Mouse (Mus musculus): Measurements from ENCODE around the gene Cnnm1.
"Not testable (repeated sequence)": the region's sequence is repeated elsewhere in the genome, so short reads cannot be mapped to it uniquely, and the experiment has no call there.

Cnnm1 gene

DNA sequence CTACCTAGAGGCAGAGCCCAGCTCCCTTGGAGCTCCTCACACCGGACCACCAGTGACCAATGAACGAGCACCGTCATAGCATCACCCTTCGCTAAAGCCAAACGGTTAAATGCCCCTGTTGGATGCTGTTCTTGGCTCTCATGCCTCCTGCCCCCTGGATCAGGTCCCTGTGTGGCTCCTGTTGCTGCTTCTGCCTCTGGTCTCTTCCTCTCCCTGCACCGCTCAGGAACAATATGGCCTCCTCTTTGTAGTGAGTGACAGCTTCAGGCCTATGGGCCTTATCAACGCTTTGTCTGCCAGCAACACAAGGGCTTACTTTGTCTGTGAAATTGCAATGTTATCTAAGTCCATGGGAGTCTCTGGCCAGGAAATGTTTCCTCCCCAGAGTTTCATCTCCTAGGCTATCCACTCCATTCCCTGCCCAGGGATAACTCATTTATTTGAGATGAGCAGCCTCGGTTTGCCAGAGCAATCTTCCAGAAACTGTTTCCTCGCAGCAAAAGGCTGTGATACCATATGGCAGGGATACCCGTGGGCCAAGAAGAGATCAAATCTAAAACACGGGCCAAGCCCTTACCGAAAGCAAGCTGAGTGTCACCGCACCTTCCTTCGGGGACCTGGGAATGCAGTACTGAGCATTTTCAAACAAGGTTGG lies 25.5 kb downstream of the Cnnm1 start:
- DNase-seq (ENCODE audit: low read depth), result no peak

DNA sequence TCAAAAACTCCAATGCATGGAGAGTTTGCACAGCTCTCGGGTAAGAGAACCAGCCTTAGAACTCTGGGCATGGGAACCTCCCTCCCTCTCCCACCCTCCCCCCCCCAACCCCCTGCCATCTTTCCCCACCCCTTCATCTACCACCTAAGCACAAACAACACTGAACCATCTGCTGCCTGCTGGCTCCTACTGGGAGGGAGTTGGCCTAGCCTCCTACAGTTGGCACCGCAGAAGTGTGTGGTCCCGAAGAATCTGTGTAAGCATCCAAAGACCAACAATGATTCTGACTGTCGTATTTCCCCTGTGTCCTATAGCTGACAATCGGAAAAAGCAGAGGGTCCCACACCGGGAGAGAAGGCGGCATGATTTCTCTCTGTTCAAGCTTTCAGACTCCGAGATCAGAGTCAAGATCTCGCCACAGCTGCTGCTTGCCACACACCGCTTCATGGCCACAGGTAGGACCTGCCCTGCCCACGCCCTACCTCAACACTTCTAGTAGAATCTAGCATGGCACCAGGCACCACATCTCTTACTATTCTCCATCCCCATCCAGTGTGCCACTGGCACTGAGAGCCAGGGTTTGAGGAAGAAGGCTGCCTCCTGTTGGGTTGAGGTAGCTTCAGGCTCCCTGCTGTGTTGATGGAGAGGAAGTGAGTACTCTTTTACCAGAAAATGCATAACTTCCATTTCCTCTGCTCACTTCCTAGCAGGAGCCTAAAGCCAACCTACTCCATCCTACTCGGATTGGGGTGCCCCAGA lies 27.9 kb downstream of the Cnnm1 start:
- no peak for DNase-seq (ENCODE audit: low read depth)

DNA sequence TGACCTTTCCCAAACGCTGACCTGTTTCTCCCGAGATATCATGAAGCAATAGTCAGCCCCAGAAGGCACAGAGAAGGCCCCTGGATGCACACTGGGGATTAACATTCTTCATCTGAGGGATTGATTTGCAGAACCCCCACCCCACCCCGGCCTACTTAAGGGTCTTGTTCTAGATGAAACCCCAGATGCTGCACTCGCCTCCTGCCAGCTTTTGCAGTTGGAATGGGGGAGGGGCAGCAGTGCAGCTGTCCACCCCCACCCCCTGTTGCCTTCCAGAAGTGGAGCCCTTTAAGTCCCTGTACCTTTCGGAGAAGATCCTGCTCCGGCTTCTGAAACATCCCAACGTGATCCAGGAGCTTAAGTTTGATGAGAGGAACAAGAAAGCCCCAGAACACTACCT lies 29.1 kb downstream of the Cnnm1 start:
- DNase-seq (ENCODE audit: low read depth), result no peak

DNA sequence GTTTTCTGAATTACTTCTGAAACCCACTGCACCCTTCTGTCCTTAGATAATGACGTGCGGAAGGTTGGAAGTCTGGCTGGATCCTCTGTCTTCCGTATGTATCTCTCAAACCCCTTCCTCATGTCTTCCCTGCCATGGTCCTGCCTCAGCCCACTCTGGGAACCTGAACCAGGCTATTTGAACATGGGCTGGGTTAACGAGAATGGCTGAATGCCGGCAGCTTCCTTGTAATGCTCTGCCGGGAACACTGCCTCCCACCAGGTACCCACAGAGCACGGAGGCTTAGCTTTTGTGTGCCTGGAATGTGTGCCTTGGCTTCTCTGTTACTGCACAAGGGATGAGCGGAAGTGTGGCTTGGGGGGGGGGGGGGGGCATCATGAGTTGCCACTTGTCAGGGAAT lies 32.1 kb downstream of the Cnnm1 start:
- DNase-seq (ENCODE audit: low read depth), result no peak

DNA sequence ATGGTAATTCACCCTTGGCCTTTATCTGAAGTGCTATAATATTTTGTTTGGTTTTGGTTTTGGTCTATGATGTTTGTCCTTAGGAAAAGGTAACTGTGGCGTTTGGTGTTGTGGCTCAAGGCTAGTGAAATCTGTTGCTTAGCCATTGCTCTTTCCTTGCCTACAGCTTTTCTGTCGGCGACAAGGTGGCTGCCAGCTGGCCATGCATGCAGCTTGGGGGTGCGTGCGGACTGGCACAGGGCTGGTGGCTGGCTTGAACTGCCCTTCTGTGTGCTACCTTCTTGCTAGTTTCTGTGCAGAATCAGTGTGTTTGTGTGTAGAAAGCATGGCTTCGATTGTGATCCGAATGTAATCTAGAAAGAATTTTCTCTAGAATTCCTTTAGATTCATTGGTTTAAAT lies 32.5 kb downstream of the Cnnm1 start:
- DNase-seq (ENCODE audit: low read depth), result no peak

DNA sequence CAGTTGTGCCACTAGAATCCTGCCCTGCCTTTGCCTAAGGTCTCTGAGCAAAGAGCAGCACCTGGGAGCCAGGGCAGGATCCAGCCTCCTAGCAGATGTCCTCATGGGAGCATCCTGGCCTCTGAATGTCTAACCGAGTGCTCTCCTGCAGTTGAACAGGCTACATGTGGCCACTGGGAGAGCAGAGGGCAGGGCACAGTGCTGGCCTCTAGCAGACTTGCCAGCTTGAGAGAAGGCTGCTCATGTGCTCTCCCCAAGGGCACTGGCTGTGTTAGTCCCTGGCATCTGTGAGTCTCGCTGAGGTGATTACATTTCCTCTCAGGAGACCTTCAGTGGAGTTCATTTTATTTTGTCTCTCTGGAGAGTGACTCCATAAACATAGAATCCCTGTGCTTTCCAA lies 35.4 kb downstream of the Cnnm1 start:
- no peak for DNase-seq (ENCODE audit: low read depth)

DNA sequence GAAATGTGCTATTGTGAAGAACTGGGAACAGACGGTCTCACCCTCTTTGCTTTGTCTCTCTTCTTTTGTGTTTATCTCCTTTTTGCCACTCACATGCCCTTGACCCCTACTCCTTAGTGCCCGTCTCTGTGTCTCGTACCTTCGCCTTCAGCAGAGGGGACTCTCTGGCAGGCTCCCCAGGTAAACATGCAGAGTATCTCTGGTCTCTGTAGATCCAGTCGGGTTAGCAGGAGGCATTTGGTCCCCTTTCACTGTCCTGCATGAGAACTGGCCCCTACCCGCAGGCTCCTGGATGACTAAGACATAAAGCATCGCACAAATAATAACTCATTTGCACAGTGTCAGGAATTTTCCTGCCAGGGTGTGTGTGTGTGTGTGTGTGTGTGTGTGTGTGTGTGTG lies 35.8 kb downstream of the Cnnm1 start:
- DNase-seq (ENCODE audit: low read depth), result no peak

DNA sequence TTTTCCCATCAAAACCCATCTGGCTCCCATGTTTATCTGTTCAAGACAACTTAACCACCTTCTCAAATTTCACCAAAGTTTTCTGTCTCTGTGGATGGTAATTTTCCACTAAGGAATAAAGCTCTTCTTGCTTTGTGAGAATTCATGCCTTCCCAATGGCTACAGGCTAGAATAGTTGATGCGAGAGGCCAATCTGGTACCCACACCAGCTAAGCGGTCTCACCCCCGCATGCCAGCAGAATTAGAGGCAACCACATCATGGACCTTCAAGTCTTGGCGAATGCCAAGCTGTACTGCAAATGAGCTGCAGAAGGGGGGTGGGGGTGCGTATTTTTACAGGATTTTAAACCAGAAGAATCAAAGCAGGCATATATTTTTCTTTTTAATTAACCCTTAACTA lies 37.2 kb downstream of the Cnnm1 start:
- no peak for DNase-seq (ENCODE audit: low read depth)

DNA sequence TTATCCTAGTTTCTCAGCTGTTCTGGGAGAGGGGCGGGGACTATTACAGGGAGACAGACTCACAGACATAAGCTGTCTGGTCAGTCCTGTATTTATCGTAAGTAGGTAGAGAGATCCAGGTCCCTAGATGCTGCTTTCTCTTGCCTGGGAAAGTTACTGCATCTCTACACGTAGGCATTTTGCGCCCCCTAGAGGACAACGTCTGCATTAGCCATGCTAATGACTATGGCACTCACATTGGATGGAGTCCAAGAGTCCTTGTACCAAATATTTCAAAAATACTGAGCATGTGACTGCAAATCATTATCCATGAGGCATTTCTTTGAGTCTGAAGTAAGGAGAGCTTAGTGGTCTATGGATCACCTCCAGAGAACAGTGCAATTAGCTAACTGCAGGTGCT lies 38.7 kb downstream of the Cnnm1 start:
- DNase-seq (ENCODE audit: low read depth), result peak; percentile 53

DNA sequence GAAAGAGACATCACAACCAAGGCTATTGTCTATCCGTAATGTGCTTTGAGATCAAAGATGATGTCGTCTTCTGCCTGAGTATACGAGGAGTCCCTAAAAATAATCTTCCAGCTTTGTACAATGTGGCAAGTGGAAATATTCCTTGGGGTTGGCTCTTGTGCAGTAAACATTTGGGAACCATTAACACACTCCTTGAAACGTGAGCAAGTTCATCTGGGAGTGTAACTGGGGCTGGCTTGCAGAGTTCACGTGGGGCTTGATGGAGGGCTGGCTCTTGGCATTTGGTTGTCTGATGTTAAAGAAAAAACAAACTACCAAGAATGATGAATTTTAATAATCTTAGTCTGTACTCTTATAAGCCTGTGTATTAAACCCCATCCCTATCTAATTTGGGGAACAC lies 39.2 kb downstream of the Cnnm1 start:
- no peak for DNase-seq (ENCODE audit: low read depth)

DNA sequence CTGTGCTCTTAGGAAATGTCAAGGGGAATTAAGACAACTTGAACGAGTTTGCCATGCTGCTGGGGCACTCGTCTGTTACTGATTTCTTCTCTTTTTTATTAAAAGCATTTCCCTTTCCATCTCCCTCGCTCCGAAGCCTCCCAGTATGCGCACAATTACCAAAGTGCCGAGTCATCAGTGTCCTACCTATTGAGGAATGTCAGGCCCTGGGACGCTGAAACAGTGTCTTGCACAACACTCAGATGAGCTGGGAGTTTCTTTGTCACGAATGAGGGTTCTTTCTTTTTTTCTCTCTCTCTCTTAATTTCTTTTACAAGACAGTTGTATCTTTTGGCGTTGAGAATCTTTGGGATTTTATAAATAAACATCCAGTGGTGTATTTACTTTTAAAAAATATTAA lies 40.3 kb downstream of the Cnnm1 start:
- no peak for DNase-seq (ENCODE audit: low read depth)

DNA sequence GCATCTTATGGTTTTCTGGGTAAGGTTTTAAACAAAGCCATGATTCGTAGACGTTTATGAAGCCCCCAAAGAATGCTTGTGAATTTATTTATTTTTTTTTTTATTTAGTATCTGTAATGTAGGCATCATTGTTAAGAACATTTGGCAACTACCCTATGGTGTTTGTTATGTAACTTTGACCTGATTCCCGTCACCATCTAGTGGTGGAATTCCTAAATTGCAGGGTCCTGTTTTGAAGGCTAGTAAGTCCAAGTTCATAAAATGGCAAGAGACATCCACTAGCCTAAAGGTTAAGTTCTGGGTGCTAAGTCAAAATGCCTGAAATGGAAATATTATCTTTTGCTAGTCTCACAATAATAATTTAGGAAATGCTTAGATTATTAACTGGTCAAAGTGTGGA lies 47.2 kb downstream of the Cnnm1 start:
- DNase-seq (ENCODE audit: low read depth), result no peak

DNA sequence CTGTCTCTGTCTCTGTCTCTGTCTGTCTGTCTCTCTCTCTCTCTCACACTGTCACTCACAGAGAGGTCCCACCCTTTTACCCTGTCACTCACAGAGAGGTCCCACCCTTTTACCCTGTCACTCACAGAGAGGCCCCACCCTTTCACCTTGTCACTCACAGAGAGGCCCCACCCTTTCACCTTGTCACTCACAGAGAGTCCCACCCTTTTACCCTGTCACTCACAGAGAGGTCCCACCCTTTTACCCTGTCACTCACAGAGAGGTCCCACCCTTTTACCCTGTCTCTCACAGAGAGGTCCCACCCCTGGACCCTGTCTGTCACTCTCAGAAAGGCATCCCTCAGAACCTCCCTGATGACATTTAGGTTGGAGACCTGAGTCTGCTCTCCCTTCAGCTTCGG lies 53.1 kb downstream of the Cnnm1 start:
- DNase-seq (ENCODE audit: low read depth), result not testable (repeated sequence)

DNA sequence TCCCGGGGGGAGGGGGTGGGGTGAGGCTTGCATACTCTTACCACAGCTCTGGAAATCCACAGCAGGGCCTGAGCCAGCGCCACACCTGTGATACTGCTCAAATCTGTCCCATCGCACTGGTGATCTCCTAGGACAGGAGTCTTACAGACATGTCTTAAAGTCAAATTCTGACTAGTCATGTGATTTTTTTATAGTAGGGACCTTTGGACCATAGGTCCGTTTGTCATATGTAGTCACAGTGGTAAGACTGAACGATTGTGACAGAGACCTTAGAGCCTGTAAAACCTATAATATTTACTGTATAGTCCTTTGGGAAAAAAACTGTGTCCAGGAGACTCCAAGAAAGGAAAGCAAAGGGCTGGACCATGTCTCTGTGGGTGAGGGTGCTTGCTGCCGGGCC lies 53.6 kb downstream of the Cnnm1 start:
- DNase-seq (ENCODE audit: low read depth), result no peak

DNA sequence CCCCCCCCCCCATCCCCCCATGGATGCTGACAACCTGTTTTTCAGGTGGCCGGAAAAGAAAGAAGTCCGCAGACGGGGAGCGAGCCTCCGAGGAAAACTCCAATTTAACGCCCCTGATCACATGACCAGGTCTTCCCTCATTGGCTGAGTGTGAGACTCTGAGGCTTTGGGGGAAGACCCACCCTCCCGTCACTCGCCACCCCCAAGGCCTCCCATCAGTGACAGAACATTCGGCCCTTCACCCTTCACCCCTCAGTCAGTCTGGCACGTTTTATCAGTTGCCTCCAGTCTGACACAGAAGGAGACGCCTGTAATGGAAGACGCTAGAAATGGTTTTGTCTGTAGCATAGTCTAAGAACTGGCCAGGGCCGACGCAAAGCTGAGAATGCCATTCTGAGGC lies 54.7 kb downstream of the Cnnm1 start:
- peak; percentile 50 for DNase-seq (ENCODE audit: low read depth)

DNA sequence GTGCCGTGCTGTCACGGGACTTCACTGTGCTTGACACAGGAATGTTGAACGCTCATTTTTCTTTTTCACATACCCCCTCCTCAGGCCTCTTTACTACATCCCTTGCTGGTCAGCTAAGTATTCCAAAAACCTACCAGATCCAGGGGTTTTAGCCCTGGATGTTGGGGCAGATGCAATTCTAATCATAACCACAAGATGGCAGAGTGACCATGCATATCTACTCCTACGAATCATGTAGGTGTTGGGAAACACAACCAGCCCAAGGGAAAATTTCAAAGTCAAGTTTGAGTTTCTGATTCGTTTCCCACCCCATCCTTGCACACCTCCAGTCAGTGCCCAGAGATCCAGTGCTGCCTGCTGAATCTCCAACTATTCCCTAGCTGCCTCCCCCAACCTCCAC lies 55.6 kb downstream of the Cnnm1 start:
- no peak for DNase-seq (ENCODE audit: low read depth)

DNA sequence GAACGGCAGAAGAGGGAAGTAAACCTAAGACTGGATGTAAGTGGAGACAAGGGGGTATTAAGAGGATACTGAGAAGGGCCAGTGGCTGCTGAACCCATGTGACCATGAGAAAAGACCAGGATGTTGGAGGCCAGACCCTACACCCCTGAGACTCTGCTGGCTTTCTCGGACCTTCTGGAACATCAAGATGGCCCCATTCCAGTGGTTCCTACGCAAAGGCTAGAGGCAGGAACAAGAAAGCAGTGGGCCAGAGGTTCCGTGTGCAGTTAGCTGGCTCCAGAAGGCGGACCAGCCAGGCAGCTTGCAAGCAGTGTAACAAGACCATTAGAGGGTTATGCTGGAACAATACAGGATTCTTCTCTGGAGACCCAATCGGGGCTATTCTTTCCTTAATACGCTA lies 57.2 kb downstream of the Cnnm1 start:
- no peak for DNase-seq (ENCODE audit: low read depth)

DNA sequence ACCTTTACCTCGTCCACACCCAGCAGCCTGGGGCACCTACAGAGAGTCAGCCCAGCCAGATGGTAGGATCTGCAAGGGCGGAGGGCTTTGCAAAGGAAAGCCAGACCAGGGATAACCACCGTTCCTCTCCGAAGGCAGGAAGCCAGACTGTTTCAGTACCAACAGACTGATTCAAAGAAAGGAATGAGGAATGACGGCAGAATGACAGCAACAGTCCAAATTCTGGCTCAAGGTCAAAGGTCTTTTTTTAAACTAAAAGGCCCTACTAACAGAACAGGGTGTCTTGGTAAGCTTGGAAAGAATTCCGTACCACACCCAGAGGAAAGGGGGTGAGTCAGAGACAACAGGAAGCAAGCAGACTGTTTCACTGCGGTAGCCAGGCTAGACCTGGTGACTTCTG lies 58.6 kb downstream of the Cnnm1 start:
- DNase-seq (ENCODE audit: low read depth), result no peak

DNA sequence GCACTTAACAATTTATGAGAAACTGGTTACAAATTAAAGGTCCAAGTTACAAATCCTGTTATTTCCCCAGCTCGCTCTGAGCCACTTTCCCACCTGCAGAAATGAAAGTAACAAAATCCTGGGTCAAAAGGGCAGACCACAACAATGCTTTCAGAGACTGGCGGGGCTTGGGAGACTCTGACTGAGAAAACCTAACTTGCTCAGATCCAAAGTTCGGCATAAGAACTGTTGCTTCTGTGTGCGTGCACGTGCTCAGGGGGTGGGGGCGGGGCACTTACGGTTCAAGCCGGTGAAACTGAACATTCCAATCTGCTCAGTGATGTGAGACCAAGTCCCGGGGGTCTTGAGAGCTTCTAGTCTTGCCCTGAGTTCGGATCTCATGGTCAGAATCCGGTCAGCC lies 62.4 kb downstream of the Cnnm1 start:
- DNase-seq (ENCODE audit: low read depth), result no peak

DNA sequence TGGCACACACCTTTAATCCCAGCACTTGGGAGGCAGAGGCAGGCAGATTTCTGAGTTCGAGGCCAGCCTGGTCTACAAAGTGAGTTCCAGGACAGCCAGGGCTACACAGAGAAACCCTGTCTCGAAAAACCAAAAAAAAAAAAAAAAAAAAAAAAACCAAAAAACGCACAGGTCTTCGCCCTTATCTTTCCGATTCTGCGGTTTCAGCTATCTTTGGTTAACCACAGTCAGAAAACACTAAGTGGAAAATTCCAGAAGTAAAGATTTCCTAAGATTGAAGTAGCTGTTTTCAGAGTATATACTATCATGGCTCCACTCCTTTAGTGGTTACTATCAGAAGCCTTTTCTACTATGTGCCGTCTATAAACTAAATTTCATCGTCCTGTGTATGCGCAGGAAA lies 63.4 kb downstream of the Cnnm1 start:
- DNase-seq (ENCODE audit: low read depth), result not testable (repeated sequence)

DNA sequence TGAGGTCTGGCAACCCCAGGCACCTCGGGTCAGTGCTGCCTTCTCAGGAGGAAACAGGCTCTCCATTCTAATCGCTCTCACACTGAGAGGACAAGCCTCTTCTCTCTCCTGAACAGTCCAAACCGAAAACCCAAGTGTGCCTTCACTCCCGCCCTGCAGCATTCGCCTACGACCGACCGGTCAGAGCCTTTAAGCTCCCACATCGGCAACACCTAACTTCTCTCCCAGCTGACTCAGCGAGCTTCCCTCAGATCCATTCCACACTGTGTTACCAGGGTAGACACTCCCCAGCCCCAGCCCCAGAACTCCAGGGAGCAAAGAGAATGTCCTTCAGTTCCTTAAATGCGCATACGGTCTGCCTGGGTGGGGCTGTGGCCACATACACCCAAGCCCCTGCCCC lies 65.2 kb downstream of the Cnnm1 start:
- DNase-seq (ENCODE audit: low read depth), result no peak

DNA sequence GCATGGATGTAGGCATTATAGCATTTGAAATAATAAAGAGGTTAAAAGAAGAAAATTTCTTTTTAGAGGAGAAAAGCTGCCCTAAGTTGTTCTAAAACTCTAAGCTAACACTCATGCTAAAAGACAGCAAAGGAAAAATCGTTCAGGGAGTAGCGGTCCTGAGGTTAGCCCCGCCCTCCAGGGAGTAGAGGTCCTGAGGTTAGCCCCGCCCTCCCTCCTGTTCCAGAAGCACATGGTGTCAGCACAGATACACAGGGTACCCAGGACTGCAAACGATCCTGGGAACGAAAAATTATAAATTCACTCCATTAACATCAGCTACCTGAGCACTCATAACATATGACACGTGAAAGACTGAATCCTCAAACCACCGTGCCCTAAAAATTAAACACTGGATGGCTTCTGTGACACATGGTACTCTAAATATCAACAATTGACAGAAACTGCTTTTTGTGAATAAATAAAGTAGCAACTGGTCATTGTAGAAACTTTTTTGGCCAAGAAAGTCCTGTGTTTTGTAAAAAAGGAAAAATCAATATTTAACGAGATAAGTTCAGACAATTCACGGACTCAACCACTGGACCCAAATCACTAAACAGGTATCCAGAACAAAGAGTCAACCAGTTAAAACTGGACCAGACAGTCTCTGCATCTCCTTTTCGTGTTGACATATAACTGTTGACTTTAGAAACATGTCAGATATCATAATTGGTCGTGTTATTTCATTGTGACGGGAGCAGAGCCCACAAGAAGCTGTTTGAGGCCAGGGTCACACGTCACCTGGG lies 70.4 kb downstream of the Cnnm1 start:
- DNase-seq (ENCODE audit: low read depth), result no peak
